Mouse (Mus musculus): Measurements from ENCODE around the gene Folr2.

DNA sequence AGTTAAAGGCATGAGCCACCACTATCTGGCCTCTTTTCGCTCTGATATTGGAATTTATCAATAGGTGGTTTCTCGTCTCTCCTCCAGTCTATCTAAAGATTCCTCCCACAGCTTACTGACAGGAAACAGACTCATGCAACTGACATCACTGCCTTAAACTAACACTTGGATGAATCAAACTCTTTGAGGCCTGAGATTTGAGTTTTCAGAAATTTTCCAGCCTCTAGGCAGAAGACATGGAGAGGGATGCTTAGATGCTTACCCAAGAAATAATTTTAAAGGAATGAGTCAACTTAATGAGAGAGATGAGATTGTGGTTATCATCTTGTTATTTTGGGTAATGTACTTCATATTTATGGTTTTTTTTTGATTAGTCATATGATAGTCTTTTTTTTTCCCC, 3.2 kb downstream of the Folr2 start:
- no peak for TF ChIP-seq CHD2 (IDR thresholded peaks at IDR 0.05; ENCODE audit: low read depth, low read length)
- no peak for TF ChIP-seq ZNF384 (IDR thresholded peaks at IDR 0.05; ENCODE audit: low read depth, low read length)
- no peak for TF ChIP-seq ZC3H11A (IDR thresholded peaks at IDR 0.05; ENCODE audit: borderline replicate concordance, low read depth, low read length)
- no peak for TF ChIP-seq MAFK (IDR thresholded peaks at IDR 0.05; ENCODE audit: insufficient read depth, low read depth, low read length)

Data from ES-E14 (cell line).